Mouse (Mus musculus) heart, embryonic 15.5 days (tissue): ENCODE measurements around the gene Atxn2. TPM values are rescaled to one million over a fixed set of nuclear protein-coding genes. Genes with fewer than 3 reads are reported as not detected.
"Not testable (repeated sequence)": the region's sequence is repeated elsewhere in the genome, so short reads cannot be mapped to it uniquely, and the experiment has no call there.

Experiments used
- ATAC-seq: fragments of 200-750 bp; cut with Nextera tagmentation; replicated peaks from 2 replicates; pipeline ENCODE4 v1.8.0; 2017; ENCODE audit warnings: low read depth, moderate TSS enrichment; ENCODE audit not compliant: insufficient number of reproducible peaks, insufficient read depth, low FRiP score
- H3K27ac ChIP-seq: fragments of 300-500 bp; sonication (generic); 2 replicates; pipeline ENCODE4 v1.5.1; 2015; ENCODE audit warnings: mild to moderate bottlenecking, inconsistent platforms
- H3K27me3 ChIP-seq: fragments of 300-500 bp; sonication (generic); 2 replicates; pipeline ENCODE4 v1.6.1; 2015; ENCODE audit warnings: inconsistent platforms
- H3K36me3 ChIP-seq: fragments of 300-500 bp; sonication (generic); 2 replicates; pipeline ENCODE4 v1.6.1; 2015; ENCODE audit warnings: mild to moderate bottlenecking, inconsistent platforms
- H3K4me1 ChIP-seq: fragments of 300-500 bp; sonication (generic); replicated peaks from 2 replicates; pipeline ENCODE4 v1.6.1; 2015; ENCODE audit warnings: inconsistent platforms
- H3K4me2 ChIP-seq: fragments of 300-500 bp; sonication (generic); 2 replicates; pipeline ENCODE4 v1.6.1; 2015; ENCODE audit warnings: inconsistent platforms, mild to moderate bottlenecking, moderate library complexity
- H3K4me3 ChIP-seq: fragments of 300-500 bp; sonication (generic); 2 replicates; pipeline ENCODE4 v1.5.1; 2015; ENCODE audit warnings: mild to moderate bottlenecking, inconsistent platforms
- H3K9ac ChIP-seq: fragments of 300-500 bp; sonication (generic); 2 replicates; pipeline ENCODE4 v1.6.1; 2015; ENCODE audit warnings: mild to moderate bottlenecking, inconsistent platforms
- H3K9me3 ChIP-seq: fragments of 300-500 bp; sonication (generic); replicated peaks from 2 replicates; pipeline ENCODE4 v1.6.1; 2016; ENCODE audit warnings: inconsistent platforms
- WGBS: fragments of 180-500 bp; shearing (Covaris S2); methylation state at CpG from one replicate; pipeline ENCODE4 v1.1.7; 2015; ENCODE audit warnings: mixed read lengths; 5-methylcytosine and 5-hydroxymethylcytosine counted together
- polyA plus RNA-seq: library from polyadenylated mRNA; unstranded; fragments of >200 nt; fragmentation: Nextera tagmentation; extraction: Ambion mirVana; gene quantifications from 2 replicates; pipeline ENCODE4 v1.2.1, GENCODE M21; 2015

The Atxn2 gene
- polyA plus RNA-seq, 1 experiment from 2014 or later = 63.7 TPM

- WGBS = 76% methylated on average over 3 of the region's 3 CpGs
- not testable (repeated sequence) for H3K36me3 ChIP-seq, H3K9ac ChIP-seq, H3K4me3 ChIP-seq, H3K9me3 ChIP-seq, H3K27ac ChIP-seq, H3K4me2 ChIP-seq, ATAC-seq
- Histone ChIP-seq H3K27me3 (peaks cover 13% of the 10 kb centered on the region; the same call in 1 of the 2 replicates), H3K4me1 (peaks cover 49% of the 10 kb centered on the region)
Measured at GRCm38 (mm10) chr5:121847269-121847668, 136.1 kb downstream of the Atxn2 start.

GRCm38 (mm10) chr5:121848035-121848519 is 136.9 kb downstream of the Atxn2 start:
- H3K27me3 ChIP-seq = peaks cover 11% of the 10 kb centered on the region; the same call in 1 of the 2 replicates
- H3K4me2 ChIP-seq = peak overlapping the region; percentile 78
- H3K4me1 ChIP-seq = peaks cover 45% of the 10 kb centered on the region
- H3K27ac ChIP-seq = peak overlapping the region; percentile 90
- peak; percentile 32; the same call in 1 of the 2 replicates for ATAC-seq
- peak overlapping the region; percentile 78 for H3K9ac ChIP-seq
- H3K36me3 ChIP-seq = peaks cover 10% of the 10 kb centered on the region; the same call in 1 of the 2 replicates
- peak overlapping the region; percentile 89 for H3K4me3 ChIP-seq
- H3K9me3 ChIP-seq = no peaks in the 10 kb centered on the region
- WGBS = under 1% methylated on average over 17 of the region's 17 CpGs

DNA sequence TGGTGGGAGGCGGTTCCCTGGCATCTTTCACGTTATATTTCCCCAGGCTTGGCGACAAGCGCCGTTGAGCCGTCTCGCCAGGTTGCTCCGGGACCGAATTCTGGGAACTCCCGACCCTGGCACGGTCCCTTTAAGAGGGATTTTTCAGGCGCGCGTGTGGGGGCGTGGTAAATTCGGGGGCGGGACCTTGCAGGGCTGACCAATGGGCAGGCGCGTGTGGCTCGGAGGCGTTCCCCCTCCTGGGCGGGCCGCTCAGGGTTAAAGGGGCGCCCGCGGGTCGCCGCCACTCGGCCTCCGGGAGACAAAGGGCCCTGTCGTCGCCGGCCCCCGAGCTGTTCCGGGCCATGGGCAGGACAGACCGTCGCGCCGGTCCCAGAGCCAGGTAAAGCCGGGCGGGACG is 137.6 kb downstream of the Atxn2 start, which contains the start of gene Pheta1:
Pheta1 (plus strand) TSS at position 242 of the 400 bp plus-strand sequence.
- H3K27me3 ChIP-seq = peaks cover 6% of the 10 kb centered on the region; the same call in 1 of the 2 replicates
- H3K4me2 ChIP-seq = peak within 1 kb of the TSS; percentile 78
- H3K9me3 ChIP-seq = no peaks in the 10 kb centered on the region
- peaks cover 44% of the 10 kb centered on the region for H3K4me1 ChIP-seq
- WGBS = under 1% methylated on average over 42 of the region's 42 CpGs
- H3K36me3 ChIP-seq = peaks cover 13% of the 10 kb centered on the region; the same call in 1 of the 2 replicates
- ATAC-seq = peak; percentile 92
- peak within 1 kb of the TSS; percentile 78 for H3K9ac ChIP-seq
- peak within 1 kb of the TSS; percentile 89 for H3K4me3 ChIP-seq
- H3K27ac ChIP-seq = peak within 1 kb of the TSS; percentile 90

- H3K27me3 ChIP-seq = no peaks in the 10 kb centered on the region
- H3K27ac ChIP-seq = peak overlapping the region; percentile 6; the same call in 1 of the 2 replicates
- 41% methylated on average over 20 of the region's 20 CpGs for WGBS
- peak overlapping the region; percentile 89 for H3K4me3 ChIP-seq
- peak overlapping the region; percentile 78 for H3K4me2 ChIP-seq
- peak overlapping the region; percentile 78 for H3K9ac ChIP-seq
- H3K36me3 ChIP-seq = peaks cover 18% of the 10 kb centered on the region; the same call in 1 of the 2 replicates
- no peak for ATAC-seq
- H3K4me1 ChIP-seq = peaks cover 50% of the 10 kb centered on the region
- no peaks in the 10 kb centered on the region for H3K9me3 ChIP-seq
Measured at GRCm38 (mm10) chr5:121849478-121850349, 138.6 kb downstream of the Atxn2 start.

DNA sequence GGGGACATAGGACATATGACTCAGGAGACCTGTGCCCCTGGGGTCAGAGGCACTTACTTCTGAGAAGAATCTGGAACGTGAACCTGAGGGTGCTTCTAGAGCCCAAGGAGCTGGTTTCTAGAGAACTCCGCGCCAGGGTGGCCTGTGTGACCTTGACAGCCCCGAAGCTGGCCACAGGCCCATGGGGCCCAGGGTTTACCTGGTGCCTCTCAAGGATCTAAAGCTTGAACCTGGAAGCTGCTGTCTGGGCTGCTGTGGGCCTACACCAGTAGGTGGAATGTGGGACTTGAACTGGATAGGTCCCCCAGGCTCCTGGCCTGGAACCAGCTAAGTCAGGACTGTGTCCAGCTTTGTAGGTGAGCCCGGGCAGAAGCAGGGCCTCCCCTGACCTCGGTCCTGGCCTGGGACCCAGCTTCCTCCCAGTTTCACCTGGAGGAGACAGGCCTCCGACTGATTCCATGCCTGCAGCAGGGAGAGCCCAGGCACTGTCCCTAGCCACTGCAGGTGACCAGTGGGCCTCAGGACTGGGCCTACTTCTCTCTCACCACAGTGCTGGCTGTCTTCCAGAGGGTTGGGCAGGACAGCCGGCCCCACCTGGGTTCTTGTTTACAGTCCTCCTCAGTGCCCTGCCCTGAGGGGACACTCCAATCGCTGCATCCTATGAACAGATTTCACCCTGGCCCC is 142.4 kb downstream of the Atxn2 start:
- no peaks in the 10 kb centered on the region for H3K27me3 ChIP-seq
- no peaks in the 10 kb centered on the region for H3K9me3 ChIP-seq
- WGBS = 80% methylated on average over 9 of the region's 9 CpGs
- no peak overlapping the region for H3K4me2 ChIP-seq
- H3K4me3 ChIP-seq = no peak overlapping the region
- peaks cover 18% of the 10 kb centered on the region; the same call in 1 of the 2 replicates for H3K36me3 ChIP-seq
- no peak for ATAC-seq
- H3K9ac ChIP-seq = no peak overlapping the region
- 0 out of 2 replicates have a peak overlapping the region, but pooled peaks have one; percentile 17 for H3K27ac ChIP-seq
- peaks cover 50% of the 10 kb centered on the region for H3K4me1 ChIP-seq

DNA sequence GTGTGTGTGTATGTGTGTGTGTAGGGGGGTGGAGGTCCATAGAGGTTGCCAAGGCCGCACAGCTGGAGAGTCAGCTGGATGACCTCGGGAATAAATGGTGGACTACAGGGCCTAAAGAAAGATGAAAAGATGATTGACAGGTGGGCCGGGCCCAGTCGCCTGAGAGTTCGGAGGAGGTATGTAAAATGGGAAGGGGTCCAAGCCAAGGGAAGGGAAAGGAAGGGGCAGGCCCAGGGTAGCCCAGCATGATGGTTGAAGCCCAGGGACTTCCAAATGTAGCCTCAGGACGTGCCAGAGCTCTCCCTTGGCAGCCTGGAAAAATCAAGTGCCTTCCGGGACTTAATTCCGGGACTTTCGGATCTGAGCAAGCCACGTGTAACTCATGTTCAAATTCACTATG is 143.6 kb downstream of the Atxn2 start:
- Histone ChIP-seq H3K4me1 (peaks cover 45% of the 10 kb centered on the region), H3K4me3 (no peak overlapping the region), H3K27ac (no peak overlapping the region), H3K9me3 (no peaks in the 10 kb centered on the region), H3K4me2 (no peak overlapping the region), H3K27me3 (no peaks in the 10 kb centered on the region), H3K36me3 (peaks cover 18% of the 10 kb centered on the region; the same call in 1 of the 2 replicates), H3K9ac (no peak overlapping the region)
- no peak for ATAC-seq
- WGBS = 70% methylated on average over 10 of the region's 10 CpGs

DNA sequence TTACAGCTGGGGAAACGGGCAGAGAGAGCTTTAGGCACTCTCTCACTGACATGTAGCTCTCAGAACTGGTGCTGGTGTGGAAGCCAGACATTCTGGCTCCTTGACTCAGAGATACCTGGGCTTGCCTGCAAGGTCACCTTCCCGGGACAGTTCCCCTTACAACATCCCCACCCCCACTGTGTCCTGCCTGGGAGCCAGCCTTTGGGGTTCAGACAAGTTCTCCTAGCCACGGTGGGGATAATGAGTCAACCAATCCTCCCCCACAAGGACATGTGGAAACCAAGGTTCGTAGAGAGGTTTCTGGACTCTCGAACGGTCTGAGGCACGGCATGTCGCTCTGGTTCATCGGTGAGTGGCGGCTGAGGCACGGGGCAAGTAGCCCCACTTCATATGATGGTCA is 145.6 kb downstream of the Atxn2 start:
- no peaks in the 10 kb centered on the region; the same call in 1 of the 2 replicates for H3K9me3 ChIP-seq
- 69% methylated on average over 11 of the region's 11 CpGs for WGBS
- H3K36me3 ChIP-seq = peaks cover 25% of the 10 kb centered on the region; the same call in 1 of the 2 replicates
- H3K4me3 ChIP-seq = no peak overlapping the region
- H3K4me1 ChIP-seq = peaks cover 25% of the 10 kb centered on the region
- H3K27me3 ChIP-seq = no peaks in the 10 kb centered on the region
- no peak overlapping the region for H3K4me2 ChIP-seq
- no peak overlapping the region for H3K27ac ChIP-seq
- no peak overlapping the region for H3K9ac ChIP-seq
- no peak; the same call in 1 of the 2 replicates for ATAC-seq

DNA sequence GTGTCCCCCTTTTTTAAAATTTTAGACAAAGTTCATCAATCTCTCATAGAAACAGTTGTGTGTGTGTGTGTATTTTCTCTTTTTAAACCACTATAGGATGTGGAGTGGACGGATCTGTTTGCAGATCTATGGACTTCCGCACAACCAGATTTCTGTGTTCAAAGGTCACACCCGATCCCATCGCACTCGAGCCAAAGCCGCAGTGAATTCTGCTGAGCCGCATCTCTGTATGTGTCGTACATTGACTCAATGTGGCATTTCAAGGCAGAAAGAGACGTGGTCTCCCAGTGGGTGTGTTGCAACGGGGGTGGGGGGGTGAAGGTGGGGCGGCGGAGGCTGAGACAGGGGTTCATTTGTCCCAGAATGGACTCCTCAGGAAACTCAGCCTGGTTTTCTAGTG is 147.3 kb downstream of the Atxn2 start:
- no peak overlapping the region for H3K27ac ChIP-seq
- H3K9me3 ChIP-seq = no peaks in the 10 kb centered on the region; the same call in 1 of the 2 replicates
- H3K4me2 ChIP-seq = no peak overlapping the region
- ATAC-seq = no peak
- no peak overlapping the region for H3K9ac ChIP-seq
- no peak overlapping the region for H3K4me3 ChIP-seq
- H3K4me1 ChIP-seq = peaks cover 17% of the 10 kb centered on the region
- no peaks in the 10 kb centered on the region for H3K27me3 ChIP-seq
- H3K36me3 ChIP-seq = peaks cover 12% of the 10 kb centered on the region; the same call in 1 of the 2 replicates
- WGBS = 85% methylated on average over 12 of the region's 12 CpGs

DNA sequence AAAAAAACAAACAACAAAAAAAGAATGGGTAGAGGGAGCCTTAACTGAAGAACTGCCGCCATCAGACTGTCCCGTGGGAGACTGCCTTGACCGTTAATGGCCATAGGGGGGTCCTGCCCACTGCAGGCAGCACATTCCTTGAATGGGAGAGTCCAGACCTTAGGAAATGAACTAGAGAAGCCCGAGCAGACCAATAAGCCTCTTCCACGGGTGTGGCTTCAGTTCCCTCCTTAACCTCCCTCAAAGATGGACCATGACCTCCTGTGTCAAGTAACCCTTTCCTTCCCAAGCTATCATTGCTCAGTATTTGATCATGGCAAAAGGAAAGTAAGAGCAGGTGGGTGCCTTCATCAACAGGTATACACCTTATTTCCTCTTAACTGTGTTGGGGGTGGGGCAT is 150.8 kb downstream of the Atxn2 start:
- ATAC-seq = no peak
- Histone ChIP-seq H3K36me3 (peaks cover 7% of the 10 kb centered on the region; the same call in 1 of the 2 replicates), H3K4me1 (peaks cover under 1% of the 10 kb centered on the region; the same call in 1 of the 2 replicates), H3K27me3 (no peaks in the 10 kb centered on the region), H3K9me3 (no peaks in the 10 kb centered on the region; the same call in 1 of the 2 replicates), H3K4me3 (no peak overlapping the region), H3K4me2 (no peak overlapping the region), H3K27ac (no peak overlapping the region), H3K9ac (no peak overlapping the region)
- 46% methylated on average over 5 of the region's 5 CpGs for WGBS

DNA sequence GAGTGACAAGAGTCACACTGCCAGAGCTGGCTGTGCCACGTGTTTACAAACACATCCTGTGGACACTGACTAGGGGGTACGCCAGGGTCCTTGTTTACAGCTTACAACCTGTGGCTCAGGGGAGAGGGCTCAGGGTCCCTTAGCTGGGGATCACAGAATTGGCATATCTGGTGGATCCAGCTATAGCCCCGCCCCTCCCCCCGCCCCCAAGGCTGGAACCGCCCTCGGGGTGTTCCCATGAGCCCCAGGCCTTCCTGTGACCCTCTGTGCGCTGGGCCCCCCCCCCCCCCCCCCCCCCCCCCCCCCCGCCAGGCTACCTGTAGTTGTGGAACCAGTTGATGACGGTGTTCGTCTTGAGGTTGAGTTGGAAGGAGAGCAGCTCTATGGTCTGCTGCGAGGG is 153.2 kb downstream of the Atxn2 start:
- H3K4me3 ChIP-seq = no peak overlapping the region
- H3K27me3 ChIP-seq = no peaks in the 10 kb centered on the region
- H3K4me1 ChIP-seq = no peaks in the 10 kb centered on the region; the same call in 1 of the 2 replicates
- WGBS = 16% methylated on average over 6 of the region's 11 CpGs
- H3K9me3 ChIP-seq = no peaks in the 10 kb centered on the region; the same call in 1 of the 2 replicates
- peaks cover 7% of the 10 kb centered on the region; the same call in 1 of the 2 replicates for H3K36me3 ChIP-seq
- no peak overlapping the region for H3K27ac ChIP-seq
- no peak for ATAC-seq
- no peak overlapping the region for H3K9ac ChIP-seq
- H3K4me2 ChIP-seq = 0 out of 2 replicates have a peak overlapping the region, but pooled peaks have one; percentile 25
